Mouse (Mus musculus): ENCODE data around the gene Exoc6b. TPM values are rescaled to one million over a fixed set of nuclear protein-coding genes. Genes with fewer than 3 reads are reported as not detected.

Gene Exoc6b
- total and polyA plus RNA-seq, 2 experiments from 2014 or later: 36.2 to 38.1 TPM

- WGBS: 80% methylated on average over 4 of the region's 4 CpGs
- Histone ChIP-seq H3K36me3 (ENCODE audit: insufficient read depth, low read length) (no peaks in the 10 kb centered on the region), H3K27ac (no peak overlapping the region), H3K4me2 (ENCODE audit: low read depth, low read length) (no peak overlapping the region), H3K9ac (replicated peaks; ENCODE audit: low read length) (no peak overlapping the region), H3K4me3 (ENCODE audit: low read length) (no peak overlapping the region), H3K4me1 (ENCODE audit: insufficient read depth, low read length) (no peaks in the 10 kb centered on the region), H3K9me3 (ENCODE audit: low read length) (no peaks in the 10 kb centered on the region), H3K27me3 (ENCODE audit: insufficient read depth, low read length) (no peaks in the 10 kb centered on the region)
- TF ChIP-seq CTCF (IDR thresholded peaks at IDR 0.05; ENCODE audit: low read depth): no peak
- DNase-seq (ENCODE audit: low spot score) (no peak), ATAC-seq (no peak)
Observed at GRCm38 (mm10) chr6:84883720-84884119, 185.6 kb downstream of the Exoc6b start.

GRCm38 (mm10) chr6:84882663-84883517 lies 186.4 kb downstream of the Exoc6b start:
- ATAC-seq: no peak
- no peak overlapping the region for H3K4me3 ChIP-seq (ENCODE audit: low read length)

GRCm38 (mm10) chr6:84875869-84876268 lies 193.4 kb downstream of the Exoc6b start:
- H3K9me3 ChIP-seq (ENCODE audit: low read length): no peaks in the 10 kb centered on the region
- DNase-seq (ENCODE audit: low spot score): no peak
- no peak overlapping the region for H3K4me3 ChIP-seq (ENCODE audit: low read length)
- no peak overlapping the region for H3K4me2 ChIP-seq (ENCODE audit: low read depth, low read length)
- 83% methylated on average over 5 of the region's 5 CpGs for WGBS
- TF ChIP-seq CTCF (IDR thresholded peaks at IDR 0.05; ENCODE audit: low read depth): no peak
- H3K36me3 ChIP-seq (ENCODE audit: insufficient read depth, low read length): no peaks in the 10 kb centered on the region
- no peak for ATAC-seq
- no peaks in the 10 kb centered on the region for H3K27me3 ChIP-seq (ENCODE audit: insufficient read depth, low read length)
- no peak overlapping the region for H3K9ac ChIP-seq (replicated peaks; ENCODE audit: low read length)
- no peak overlapping the region for H3K27ac ChIP-seq
- no peaks in the 10 kb centered on the region; the same call in 1 of the 2 replicates for H3K4me1 ChIP-seq (ENCODE audit: insufficient read depth, low read length)

More at GRCm38 (mm10) chr6:84882663-84883517, 186.4 kb downstream of the Exoc6b start:
- no peak overlapping the region for H3K4me2 ChIP-seq (ENCODE audit: low read depth, low read length)
- no peak overlapping the region for H3K9ac ChIP-seq (replicated peaks; ENCODE audit: low read length)
- DNase-seq (ENCODE audit: low spot score): no peak
- H3K4me1 ChIP-seq (ENCODE audit: insufficient read depth, low read length): no peaks in the 10 kb centered on the region
- TF ChIP-seq CTCF (IDR thresholded peaks at IDR 0.05; ENCODE audit: low read depth): no peak
- no peaks in the 10 kb centered on the region for H3K36me3 ChIP-seq (ENCODE audit: insufficient read depth, low read length)
- 84% methylated on average over 14 of the region's 14 CpGs for WGBS
- H3K27me3 ChIP-seq (ENCODE audit: insufficient read depth, low read length): no peaks in the 10 kb centered on the region
- no peak overlapping the region for H3K27ac ChIP-seq
- H3K9me3 ChIP-seq (ENCODE audit: low read length): no peaks in the 10 kb centered on the region

- H3K27ac ChIP-seq: no peak overlapping the region
- no peak overlapping the region for H3K4me3 ChIP-seq (ENCODE audit: low read length)
- DNase-seq (ENCODE audit: low spot score) (peak; percentile 38), ATAC-seq (no peak)
- H3K36me3 ChIP-seq (ENCODE audit: insufficient read depth, low read length): no peaks in the 10 kb centered on the region
- TF ChIP-seq CTCF (IDR thresholded peaks at IDR 0.05; ENCODE audit: low read depth): peak; percentile 18; the same call in 1 of the 2 replicates
- WGBS: 22% methylated on average over 4 of the region's 4 CpGs
- no peaks in the 10 kb centered on the region for H3K9me3 ChIP-seq (ENCODE audit: low read length)
- H3K27me3 ChIP-seq (ENCODE audit: insufficient read depth, low read length): no peaks in the 10 kb centered on the region
- no peak overlapping the region for H3K4me2 ChIP-seq (ENCODE audit: low read depth, low read length)
- H3K9ac ChIP-seq (replicated peaks; ENCODE audit: low read length): no peak overlapping the region
- H3K4me1 ChIP-seq (ENCODE audit: insufficient read depth, low read length): peaks cover 5% of the 10 kb centered on the region; the same call in 1 of the 2 replicates
Observed at GRCm38 (mm10) chr6:84867114-84867513, 202.2 kb downstream of the Exoc6b start.

- no peak for TF ChIP-seq CTCF (IDR thresholded peaks at IDR 0.05; ENCODE audit: low read depth)
- Histone ChIP-seq H3K27me3 (ENCODE audit: insufficient read depth, low read length) (no peaks in the 10 kb centered on the region), H3K4me3 (ENCODE audit: low read length) (no peak overlapping the region), H3K4me1 (ENCODE audit: insufficient read depth, low read length) (0 out of 2 replicates have a peak, but pooled peaks cover 5% of the 10 kb centered on the region), H3K9ac (replicated peaks; ENCODE audit: low read length) (no peak overlapping the region), H3K36me3 (ENCODE audit: insufficient read depth, low read length) (no peaks in the 10 kb centered on the region), H3K4me2 (ENCODE audit: low read depth, low read length) (no peak overlapping the region), H3K27ac (no peak overlapping the region), H3K9me3 (ENCODE audit: low read length) (no peaks in the 10 kb centered on the region)
- DNase-seq (ENCODE audit: low spot score): no peak
- WGBS: 87% methylated on average over 3 of the region's 3 CpGs
- ATAC-seq: no peak
Observed at GRCm38 (mm10) chr6:84864625-84865024, 204.7 kb downstream of the Exoc6b start.

GRCm38 (mm10) chr6:84863816-84864375 lies 205.4 kb downstream of the Exoc6b start:
- no peaks in the 10 kb centered on the region for H3K36me3 ChIP-seq (ENCODE audit: insufficient read depth, low read length)
- DNase-seq (ENCODE audit: low spot score) (no peak), ATAC-seq (no peak)
- WGBS: 94% methylated on average over 1 of the region's 1 CpGs
- no peak overlapping the region for H3K9ac ChIP-seq (replicated peaks; ENCODE audit: low read length)
- H3K4me3 ChIP-seq (ENCODE audit: low read length): no peak overlapping the region
- no peak for TF ChIP-seq CTCF (IDR thresholded peaks at IDR 0.05; ENCODE audit: low read depth)
- 0 out of 2 replicates have a peak, but pooled peaks cover 5% of the 10 kb centered on the region for H3K4me1 ChIP-seq (ENCODE audit: insufficient read depth, low read length)
- H3K27me3 ChIP-seq (ENCODE audit: insufficient read depth, low read length): no peaks in the 10 kb centered on the region
- no peaks in the 10 kb centered on the region for H3K9me3 ChIP-seq (ENCODE audit: low read length)
- no peak overlapping the region for H3K4me2 ChIP-seq (ENCODE audit: low read depth, low read length)
- H3K27ac ChIP-seq: no peak overlapping the region

Data from hindbrain, postnatal 0 days (tissue).